Mouse (Mus musculus) bone marrow macrophage, adult 2 months (primary cell): ENCODE measurements around the gene Kcnip4.

Source experiments
- CTCF ChIP-seq: IDR thresholded peaks from 2 replicates; pipeline ENCODE4 v1.5.1; 2012; ENCODE audit warnings: low read depth, mild to moderate bottlenecking, low read length, moderate library complexity
- POLR2A ChIP-seq: IDR thresholded peaks from 2 replicates; pipeline ENCODE4 v1.6.1; 2012; ENCODE audit warnings: mild to moderate bottlenecking, low read depth, low read length, borderline replicate concordance

GRCm38 (mm10) chr5:49058926-49059325 lies 465.8 kb downstream of the Kcnip4 start:
- TF ChIP-seq CTCF: no peak
- TF ChIP-seq POLR2A: no peak
